ENCODE assay signal across 35 mouse cellular contexts in the genomic region with DNA sequence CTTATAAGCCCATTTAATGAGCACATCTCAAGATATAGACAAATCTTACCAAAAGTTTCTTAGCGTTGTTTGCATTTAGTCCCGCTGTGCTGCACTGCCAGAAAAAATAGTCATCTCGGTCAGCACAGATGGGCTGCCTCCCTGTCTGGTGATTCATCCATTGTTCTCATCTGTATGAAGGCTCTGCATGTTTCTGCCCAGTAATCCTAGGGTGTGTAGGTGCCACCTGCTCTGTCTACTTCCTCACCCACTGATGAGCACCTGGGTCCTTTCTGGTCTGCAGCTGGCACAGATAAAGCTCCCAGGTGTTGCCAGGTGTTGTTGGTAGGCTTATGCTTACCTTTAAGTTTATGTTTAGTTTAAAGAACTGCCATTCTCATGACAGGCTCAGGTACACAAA. TPM values are rescaled to one million over a fixed set of nuclear protein-coding genes. Genes with fewer than 3 reads are reported as not detected.
DNase-seq lines count a peak whose midpoint lies in the region; ATAC-seq and TF ChIP-seq lines count a peak whose summit lies in the region.
"Had no signal": no experiment of that assay in that cellular context is flagged by ENCODE, and none has a peak within 500 bp of the region (broad histone marks: within the 10 kb centered on the region; RNA-seq: fewer than 3 reads in every experiment).

No protein-coding gene starts in this region.

- peaks cover 37% of the 10 kb centered on the region for H3K79me3 ChIP-seq in C2C12 (ENCODE audit: low read depth)

- no peak for ATAC-seq in midbrain, embryonic 11.5 days (ENCODE audit: low FRiP score)
- ATAC-seq in midbrain, embryonic 16.5 days: no peak
- ATAC-seq: forebrain, embryonic 15.5 days; hindbrain, postnatal 0 days; intestine, embryonic 15.5 days; lung, postnatal 0 days had no signal

- DNase-seq in layer of hippocampus, adult 18-20 months (ENCODE audit: low spot score in 2 of 2): peak; percentile 28 to 55
- no peak for DNase-seq in layer of hippocampus, postnatal 36 days
- DNase-seq in midbrain, embryonic 11.5 days (ENCODE audit: low spot score, missing footprints): peak; percentile 6
- DNase-seq in 3T3-L1 (ENCODE audit: low read depth, low spot score): peak; percentile 55
- DNase-seq in adrenal gland, postnatal 36 days: no peak
- DNase-seq: adrenal gland, postnatal 14 days; cerebellum, adult 9-10 months; cerebellum, postnatal 36 days; gastrocnemius, postnatal 36 days; heart, adult 18-20 months; heart, postnatal 36 days; kidney, postnatal 14 days; liver, embryonic 13.5 days; lung, adult 18-20 months; lung, postnatal 4 days; midbrain, embryonic 14.5 days; retina, postnatal 1 day; thymus, postnatal 36 days had no signal

- H3K4me3 ChIP-seq in midbrain, embryonic 11.5 days (ENCODE audit: low read depth, low read length): no peak overlapping the region
- H3K4me3 ChIP-seq in midbrain, embryonic 16.5 days (ENCODE audit: low read depth, low read length): no peak overlapping the region
- no peak overlapping the region for H3K4me3 ChIP-seq in C2C12 (ENCODE audit: insufficient read depth, poor library complexity, severe bottlenecking)
- H3K4me3 ChIP-seq: embryonic facial prominence, embryonic 12.5 days; forebrain, embryonic 10.5 days; forebrain, embryonic 15.5 days; hindbrain, embryonic 12.5 days; intestine, embryonic 15.5 days; left cerebral cortex, adult 2 months; limb, embryonic 10.5 days; limb, embryonic 15.5 days; liver, embryonic 13.5 days; megakaryocyte, embryonic 14.5 days; neural tube, embryonic 15.5 days; stomach, embryonic 15.5 days had no signal

- H3K79me2 ChIP-seq in C2C12 (ENCODE audit: control insufficient read depth, insufficient read depth): peaks cover 99% of the 10 kb centered on the region

- no peaks in the 10 kb centered on the region for H3K9me3 ChIP-seq in midbrain, embryonic 11.5 days (ENCODE audit: control insufficient read depth, low read length)
- H3K9me3 ChIP-seq in midbrain, embryonic 16.5 days (replicated peaks; ENCODE audit: control insufficient read depth, low read length, poor library complexity, severe bottlenecking): no peaks in the 10 kb centered on the region
- H3K9me3 ChIP-seq: embryonic facial prominence, embryonic 12.5 days; forebrain, embryonic 15.5 days; G1E; hindbrain, embryonic 12.5 days; intestine, embryonic 15.5 days; limb, embryonic 10.5 days; limb, embryonic 15.5 days; liver, embryonic 13.5 days; megakaryocyte, embryonic 14.5 days; neural tube, embryonic 15.5 days; stomach, embryonic 15.5 days had no signal

- H3K27ac ChIP-seq in midbrain, embryonic 11.5 days (ENCODE audit: low read depth, low read length): no peak overlapping the region
- no peak overlapping the region for H3K27ac ChIP-seq in midbrain, embryonic 16.5 days (ENCODE audit: low read length)
- H3K27ac ChIP-seq: embryonic facial prominence, embryonic 12.5 days; forebrain, embryonic 10.5 days; forebrain, embryonic 15.5 days; hindbrain, embryonic 12.5 days; hindbrain, postnatal 0 days; intestine, embryonic 15.5 days; left cerebral cortex, adult 2 months; limb, embryonic 10.5 days; limb, embryonic 15.5 days; liver, embryonic 13.5 days; neural tube, embryonic 15.5 days; stomach, embryonic 15.5 days had no signal

- H3K27me3 ChIP-seq in midbrain, embryonic 11.5 days (ENCODE audit: control insufficient read depth, insufficient read depth, low read length): no peaks in the 10 kb centered on the region
- H3K27me3 ChIP-seq in midbrain, embryonic 16.5 days (ENCODE audit: control insufficient read depth, insufficient read depth, low read depth, low read length): no peaks in the 10 kb centered on the region
- H3K27me3 ChIP-seq in C2C12 (ENCODE audit: control insufficient read depth, insufficient read depth, insufficient read length): no peaks in the 10 kb centered on the region
- H3K27me3 ChIP-seq: embryonic facial prominence, embryonic 12.5 days; forebrain, embryonic 15.5 days; hindbrain, embryonic 12.5 days; intestine, embryonic 15.5 days; limb, embryonic 15.5 days; liver, embryonic 13.5 days; megakaryocyte, embryonic 14.5 days; neural tube, embryonic 15.5 days; stomach, embryonic 15.5 days had no signal

- H3ac ChIP-seq in C2C12 (ENCODE audit: control insufficient read depth, insufficient read length, low read depth): no peak overlapping the region

- WGBS in midbrain, embryonic 11.5 days: 86% methylated on average over 3 of the region's 3 CpGs
- 71% methylated on average over 3 of the region's 3 CpGs for WGBS in midbrain, embryonic 16.5 days

- H3K4me1 ChIP-seq in midbrain, embryonic 11.5 days (ENCODE audit: control insufficient read depth, insufficient read depth, low read length): peaks cover 6% of the 10 kb centered on the region; the same call in 1 of the 2 replicates
- H3K4me1 ChIP-seq in midbrain, embryonic 16.5 days (ENCODE audit: control insufficient read depth, insufficient read depth, low read length): no peaks in the 10 kb centered on the region
- H3K4me1 ChIP-seq: embryonic facial prominence, embryonic 12.5 days; forebrain, embryonic 15.5 days; intestine, embryonic 15.5 days; limb, embryonic 10.5 days; limb, embryonic 15.5 days; neural tube, embryonic 15.5 days; stomach, embryonic 15.5 days had no signal

- no peak overlapping the region for H3K4me2 ChIP-seq in midbrain, embryonic 11.5 days
- H3K4me2 ChIP-seq in midbrain, embryonic 16.5 days (ENCODE audit: low read length): no peak overlapping the region
- H3K4me2 ChIP-seq: embryonic facial prominence, embryonic 12.5 days; forebrain, embryonic 15.5 days; heart, embryonic 11.5 days; hindbrain, embryonic 12.5 days; intestine, embryonic 15.5 days; limb, embryonic 15.5 days; liver, embryonic 13.5 days; neural tube, embryonic 15.5 days; stomach, embryonic 15.5 days had no signal

- no peak for TF ChIP-seq CTCF in C2C12 (IDR thresholded peaks at IDR 0.05; ENCODE audit: control insufficient read depth, insufficient read depth, insufficient read length)

- H3K36me3 ChIP-seq in midbrain, embryonic 11.5 days (ENCODE audit: control insufficient read depth, insufficient read depth, low read length): no peaks in the 10 kb centered on the region
- no peaks in the 10 kb centered on the region for H3K36me3 ChIP-seq in midbrain, embryonic 16.5 days (ENCODE audit: control insufficient read depth, insufficient read depth, low read length)
- H3K36me3 ChIP-seq in C2C12 (ENCODE audit: control insufficient read depth, insufficient read depth): peaks cover 4% of the 10 kb centered on the region
- H3K36me3 ChIP-seq: embryonic facial prominence, embryonic 12.5 days; forebrain, embryonic 15.5 days; intestine, embryonic 15.5 days; liver, embryonic 13.5 days; neural tube, embryonic 15.5 days had no signal

- no peak overlapping the region for H3K9ac ChIP-seq in midbrain, embryonic 11.5 days (ENCODE audit: low read length)
- no peak overlapping the region for H3K9ac ChIP-seq in midbrain, embryonic 16.5 days (ENCODE audit: low read depth, low read length)
- H3K9ac ChIP-seq: embryonic facial prominence, embryonic 12.5 days; forebrain, embryonic 15.5 days; hindbrain, embryonic 12.5 days; intestine, embryonic 15.5 days; limb, embryonic 15.5 days; liver, embryonic 13.5 days; neural tube, embryonic 15.5 days; stomach, embryonic 15.5 days had no signal

TF ChIP-seq in C2C12, 6 proteins besides CTCF, POLR2A, EP300 and RAD21:
- TF ChIP-seq CEBPB (IDR thresholded peaks at IDR 0.05; ENCODE audit: low read depth) (no peak), USF1 (IDR thresholded peaks at IDR 0.05; ENCODE audit: low read depth) (no peak), MAX (IDR thresholded peaks at IDR 0.05) (no peak), MYOD1 (IDR thresholded peaks at IDR 0.05; ENCODE audit: control insufficient read depth, insufficient read length, low read depth) (peak; percentile 61), FOSL1 (IDR thresholded peaks at IDR 0.05; ENCODE audit: insufficient read depth, low read length, poor library complexity, severe bottlenecking) (no peak)

RNA-seq across cellular contexts. Expression of gene Sik3, which starts 29.8 kb away (rescaled TPM):
- 100 to 1,000 TPM; 143 to 147 TPM for total RNA-seq in layer of hippocampus, adult 18-20 months (2021)
- 100 to 1,000 TPM; 129 to 141 TPM for total RNA-seq in layer of hippocampus, postnatal 36 days (2021)
- polyA plus RNA-seq in midbrain, embryonic 11.5 days (2014; fragmentation: Nextera tagmentation; extraction: Ambion mirVana): 8.7 and 8.9 TPM in 2 replicates
- 5.1 and 5.9 TPM in 2 replicates for polyA plus RNA-seq in midbrain, embryonic 16.5 days (2015; fragmentation: Nextera tagmentation; extraction: Ambion mirVana)
- 32.0 TPM for polyA plus RNA-seq in C2C12 (2012; fragmentation: generic; extraction: Trizol)
- 10 to 100 TPM; 55.1 to 60.0 TPM for total RNA-seq in adrenal gland, postnatal 36 days (2021)

RNA-seq across cellular contexts. Expression of gene Pafah1b2, which starts 29.9 kb away (rescaled TPM):
- total RNA-seq in layer of hippocampus, adult 18-20 months (2021): 100 to 1,000 TPM; 237 to 239 TPM
- 100 to 1,000 TPM; 227 to 234 TPM for total RNA-seq in layer of hippocampus, postnatal 36 days (2021)
- polyA plus RNA-seq in midbrain, embryonic 11.5 days (2014; fragmentation: Nextera tagmentation; extraction: Ambion mirVana): 274 and 275 TPM in 2 replicates
- 287 and 294 TPM in 2 replicates for polyA plus RNA-seq in midbrain, embryonic 16.5 days (2015; fragmentation: Nextera tagmentation; extraction: Ambion mirVana)
- 82.4 TPM for polyA plus RNA-seq in C2C12 (2012; fragmentation: generic; extraction: Trizol)
- 100 to 1,000 TPM; 148 to 173 TPM for total RNA-seq in adrenal gland, postnatal 36 days (2021)

Comparison
In these comparisons a context has a peak if more than half of its experiments do, and no peak if none do; other contexts are left out.
1. DNase-seq: peak in layer of hippocampus, adult 18-20 months (2 of 2), midbrain, embryonic 11.5 days (single experiment) and 3T3-L1 (single experiment); none in layer of hippocampus, postnatal 36 days (0 of 2) and adrenal gland, postnatal 36 days (0 of 2).